Comparison of ENCODE assay signal across 8 mouse cellular contexts in genomic region chr6:55617922-55618481, GRCm38 (mm10).
DNase-seq lines count a peak whose midpoint lies in the region; ATAC-seq lines count a peak whose summit lies in the region.

No protein-coding gene starts in this region.

- DNase-seq in 3134 (ENCODE audit: extremely low read depth, insufficient read length, low spot score), result peak; percentile 7
- peak; percentile 56 for DNase-seq in Muller cell, postnatal 12 days (ENCODE audit: inconsistent ontology term)
- DNase-seq in kidney, postnatal 25 days, result peak; percentile 25 to 41
- DNase-seq in lung, postnatal 10 days, result peak; percentile 11
- peak; percentile 51 for DNase-seq in testis, postnatal 10 days (ENCODE audit: low spot score)

- H3K9me3 ChIP-seq in embryonic facial prominence, embryonic 15.5 days (replicated peaks), result no peaks in the 10 kb centered on the region
- peaks cover 3% of the 10 kb centered on the region; the same call in 1 of the 2 replicates for H3K9me3 ChIP-seq in heart, embryonic 14.5 days (ENCODE audit: control insufficient read depth, low read length)

- peak; percentile 85 for ATAC-seq in embryonic facial prominence, embryonic 15.5 days (ENCODE audit: insufficient number of reproducible peaks, low FRiP score, low TSS enrichment, low read depth)
- no peak for ATAC-seq in heart, embryonic 14.5 days (ENCODE audit: insufficient number of reproducible peaks, insufficient read depth, low FRiP score, low read depth)
- ATAC-seq in erythroblast, adult 5-6 weeks (replicated peaks; ENCODE audit: low FRiP score, poor library complexity, severe bottlenecking), result no peak

- peak overlapping the region; percentile 44 for H3K27ac ChIP-seq in embryonic facial prominence, embryonic 15.5 days (replicated peaks)
- no peak overlapping the region; a peak in 1 of 4 replicates for H3K27ac ChIP-seq in heart, embryonic 14.5 days (replicated peaks in 1 of 2; ENCODE audit: control insufficient read depth in 1 of 2, insufficient read depth in 1 of 2, low read depth in 2 of 2, low read length in 2 of 2)

- H3K4me2 ChIP-seq in embryonic facial prominence, embryonic 15.5 days (replicated peaks), result peak overlapping the region; percentile 41
- H3K4me2 ChIP-seq in heart, embryonic 14.5 days (ENCODE audit: low read length), result peak overlapping the region; percentile 51

- WGBS in embryonic facial prominence, embryonic 15.5 days, result 8% methylated on average over 13 of the region's 13 CpGs
- WGBS in heart, embryonic 14.5 days, result 52% methylated on average over 13 of the region's 13 CpGs

- no peaks in the 10 kb centered on the region for H3K27me3 ChIP-seq in embryonic facial prominence, embryonic 15.5 days
- H3K27me3 ChIP-seq in heart, embryonic 14.5 days (ENCODE audit: control insufficient read depth, insufficient read depth, low read length), result no peaks in the 10 kb centered on the region

- no peaks in the 10 kb centered on the region for H3K36me3 ChIP-seq in embryonic facial prominence, embryonic 15.5 days
- H3K36me3 ChIP-seq in heart, embryonic 14.5 days (ENCODE audit: control insufficient read depth, insufficient read depth, low read length), result no peaks in the 10 kb centered on the region

- H3K4me1 ChIP-seq in embryonic facial prominence, embryonic 15.5 days, result 0 out of 2 replicates have a peak, but pooled peaks cover 7% of the 10 kb centered on the region
- peaks cover 0 to 5% of the 10 kb centered on the region in 2 experiments; a peak in 1 of 4 replicates for H3K4me1 ChIP-seq in heart, embryonic 14.5 days (ENCODE audit: control insufficient read depth in 2 of 2, insufficient read depth in 2 of 2, low read length in 2 of 2)

- H3K4me3 ChIP-seq in embryonic facial prominence, embryonic 15.5 days (replicated peaks), result peak overlapping the region; percentile 28
- H3K4me3 ChIP-seq in heart, embryonic 14.5 days (ENCODE audit: control insufficient read depth in 1 of 2, insufficient read depth in 1 of 2, low read depth in 1 of 2, low read length in 2 of 2), result peak overlapping the region; percentile 20 to 21; a peak in 3 of 4 replicates

- no peak overlapping the region for H3K9ac ChIP-seq in embryonic facial prominence, embryonic 15.5 days
- no peak overlapping the region for H3K9ac ChIP-seq in heart, embryonic 14.5 days (ENCODE audit: low read length)
